Mouse (Mus musculus): ENCODE data around the gene Col4a5.

GRCm38 (mm10) chrX:141547471-141547870 is 72.3 kb downstream of the Col4a5 start:
- TF ChIP-seq CTCF (IDR thresholded peaks at IDR 0.05) (no peak), EP300 (IDR thresholded peaks at IDR 0.05; ENCODE audit: insufficient read depth, low read depth, low read length) (no peak)
